Comparison of ENCODE assay signal across 18 mouse cellular contexts in the genomic region with DNA sequence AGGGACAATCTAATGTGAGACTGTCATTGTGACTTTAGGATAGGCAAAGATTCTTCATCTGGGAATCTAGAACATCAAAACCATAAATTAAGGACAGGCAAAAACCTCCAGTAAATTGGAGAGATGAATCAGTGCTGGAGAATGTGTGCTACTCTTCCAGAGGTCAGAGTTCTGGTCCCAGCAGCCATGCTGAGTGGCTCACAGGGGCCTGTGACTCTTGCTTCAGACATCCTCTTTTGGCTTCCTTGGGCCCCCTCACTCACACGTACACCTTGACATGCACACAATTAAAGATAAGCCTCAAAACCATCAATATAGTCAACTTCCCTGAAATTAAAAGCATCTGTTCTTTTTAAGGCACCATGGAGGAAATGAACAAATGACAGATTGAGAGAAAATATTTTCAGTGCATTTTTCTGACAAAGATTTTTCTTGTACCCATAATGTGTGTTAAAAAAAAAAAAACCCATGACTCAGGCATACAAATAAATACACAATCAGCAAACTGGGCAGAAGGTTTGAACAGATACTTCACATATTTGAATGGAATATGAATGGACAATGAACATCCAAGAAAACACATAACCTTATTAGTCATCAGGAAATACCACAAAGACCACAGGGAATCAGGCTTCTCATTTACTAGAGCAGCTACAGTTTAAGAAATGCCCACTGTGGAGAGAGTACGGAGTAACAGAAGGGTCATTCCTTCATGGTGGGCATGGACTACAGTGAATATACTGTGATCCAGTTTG.
DNase-seq lines count a peak whose midpoint lies in the region; ATAC-seq and TF ChIP-seq lines count a peak whose summit lies in the region.
"Had no signal": no experiment of that assay in that cellular context is flagged by ENCODE, and none has a peak within 500 bp of the region (broad histone marks: within the 10 kb centered on the region; RNA-seq: fewer than 3 reads in every experiment).

No protein-coding gene starts in this region.

- H3K4me2 ChIP-seq in midbrain, postnatal 0 days (ENCODE audit: low read depth, low read length, poor library complexity, severe bottlenecking) = no peak overlapping the region
- H3K4me2 ChIP-seq in forebrain, embryonic 15.5 days (replicated peaks) = no peak overlapping the region
- H3K4me2 ChIP-seq: embryonic facial prominence, embryonic 13.5 days; heart, embryonic 12.5 days; hindbrain, embryonic 15.5 days had no signal

- TF ChIP-seq CTCF in layer of hippocampus, adult 2 months (conservative IDR thresholded peaks at IDR 0.05) = no peak
- TF ChIP-seq CTCF in C2C12 (IDR thresholded peaks at IDR 0.05; ENCODE audit: control insufficient read depth, insufficient read depth, insufficient read length) (no peak), Patski (IDR thresholded peaks at IDR 0.05) (no peak)
- no peak for TF ChIP-seq CTCF in midbrain, postnatal 0 days (IDR thresholded peaks at IDR 0.05)

- H3K36me3 ChIP-seq in C2C12 (ENCODE audit: control insufficient read depth, insufficient read depth) = no peaks in the 10 kb centered on the region
- no peaks in the 10 kb centered on the region for H3K36me3 ChIP-seq in hindbrain, embryonic 10.5 days
- no peaks in the 10 kb centered on the region for H3K36me3 ChIP-seq in midbrain, postnatal 0 days (ENCODE audit: insufficient read depth, low read length)
- no peaks in the 10 kb centered on the region for H3K36me3 ChIP-seq in forebrain, embryonic 15.5 days
- H3K36me3 ChIP-seq: embryonic facial prominence, embryonic 13.5 days; forebrain, embryonic 10.5 days; heart, embryonic 12.5 days; hindbrain, embryonic 15.5 days had no signal

- peak overlapping the region; percentile 79; the same call in 1 of the 2 replicates for H3K27ac ChIP-seq in layer of hippocampus, adult 2 months
- no peak overlapping the region for H3K27ac ChIP-seq in hindbrain, embryonic 10.5 days
- no peak overlapping the region for H3K27ac ChIP-seq in midbrain, postnatal 0 days (ENCODE audit: low read depth, low read length)
- H3K27ac ChIP-seq in forebrain, embryonic 15.5 days (replicated peaks) = no peak overlapping the region
- H3K27ac ChIP-seq: embryonic facial prominence, embryonic 13.5 days; forebrain, embryonic 10.5 days; hindbrain, embryonic 15.5 days had no signal

- no peak overlapping the region for H3K4me3 ChIP-seq in layer of hippocampus, adult 2 months
- H3K4me3 ChIP-seq in C2C12 (ENCODE audit: insufficient read depth, poor library complexity, severe bottlenecking) = no peak overlapping the region
- no peak overlapping the region for H3K4me3 ChIP-seq in hindbrain, embryonic 10.5 days
- no peak overlapping the region for H3K4me3 ChIP-seq in midbrain, postnatal 0 days (ENCODE audit: low read depth, low read length)
- no peak overlapping the region for H3K4me3 ChIP-seq in forebrain, embryonic 15.5 days
- H3K4me3 ChIP-seq: embryonic facial prominence, embryonic 13.5 days; forebrain, embryonic 10.5 days; heart, embryonic 12.5 days; hindbrain, embryonic 15.5 days had no signal

- H3K4me1 ChIP-seq in hindbrain, embryonic 10.5 days (replicated peaks) = no peaks in the 10 kb centered on the region
- no peaks in the 10 kb centered on the region for H3K4me1 ChIP-seq in midbrain, postnatal 0 days (ENCODE audit: insufficient read depth, low read length)
- H3K4me1 ChIP-seq in forebrain, embryonic 15.5 days = peaks cover 2% of the 10 kb centered on the region; the same call in 1 of the 2 replicates
- H3K4me1 ChIP-seq: hindbrain, embryonic 15.5 days had no signal

- H3K9me3 ChIP-seq in hindbrain, embryonic 10.5 days = no peaks in the 10 kb centered on the region
- H3K9me3 ChIP-seq in midbrain, postnatal 0 days (ENCODE audit: low read length) = no peaks in the 10 kb centered on the region
- H3K9me3 ChIP-seq in forebrain, embryonic 15.5 days = no peaks in the 10 kb centered on the region
- H3K9me3 ChIP-seq: embryonic facial prominence, embryonic 13.5 days; forebrain, embryonic 10.5 days; heart, embryonic 12.5 days; hindbrain, embryonic 15.5 days had no signal

- peak; percentile 72 for ATAC-seq in Patski
- ATAC-seq in midbrain, postnatal 0 days (ENCODE audit: low FRiP score) = no peak
- ATAC-seq in forebrain, embryonic 15.5 days (replicated peaks) = no peak
- ATAC-seq: forebrain, embryonic 14.5 days; intestine, embryonic 16.5 days had no signal

- CTCF ChIA-PET in Patski (lab: Charles Lee) = no interaction called here

- no peak overlapping the region for H3ac ChIP-seq in C2C12 (ENCODE audit: control insufficient read depth, insufficient read length, low read depth)

- POLR2A ChIA-PET in Patski (lab: Charles Lee) = no interaction called here

- WGBS in hindbrain, embryonic 10.5 days = 74% methylated on average over 2 of the region's 2 CpGs
- 75% methylated on average over 2 of the region's 2 CpGs for WGBS in midbrain, postnatal 0 days
- 77% methylated on average over 2 of the region's 2 CpGs for WGBS in forebrain, embryonic 15.5 days

- H3K9ac ChIP-seq in midbrain, postnatal 0 days (replicated peaks; ENCODE audit: low read length, poor library complexity, severe bottlenecking) = no peak overlapping the region
- H3K9ac ChIP-seq in forebrain, embryonic 15.5 days (replicated peaks) = no peak overlapping the region
- H3K9ac ChIP-seq: embryonic facial prominence, embryonic 13.5 days; heart, embryonic 12.5 days; hindbrain, embryonic 15.5 days had no signal

- H3K27me3 ChIP-seq in C2C12 (ENCODE audit: control insufficient read depth, insufficient read depth, insufficient read length) (no peaks in the 10 kb centered on the region), Patski (no peaks in the 10 kb centered on the region)
- no peaks in the 10 kb centered on the region for H3K27me3 ChIP-seq in hindbrain, embryonic 10.5 days (ENCODE audit: insufficient read depth, poor library complexity, severe bottlenecking)
- no peaks in the 10 kb centered on the region for H3K27me3 ChIP-seq in midbrain, postnatal 0 days (ENCODE audit: insufficient read depth, low read length)
- H3K27me3 ChIP-seq in forebrain, embryonic 15.5 days = no peaks in the 10 kb centered on the region
- H3K27me3 ChIP-seq: embryonic facial prominence, embryonic 13.5 days; heart, embryonic 12.5 days; hindbrain, embryonic 15.5 days had no signal

- no peak for DNase-seq in layer of hippocampus, adult 2 months (ENCODE audit: low spot score in 2 of 2)
- no peak for DNase-seq in layer of hippocampus, postnatal 36 days
- peak; percentile 13 for DNase-seq in Patski (ENCODE audit: low read depth, low spot score)
- no peak for DNase-seq in hindbrain, embryonic 10.5 days (ENCODE audit: low spot score)
- no peak for DNase-seq in midbrain, postnatal 0 days (ENCODE audit: low spot score)
- DNase-seq: cerebellum, adult 18-20 months; cerebellum, adult 9-11 months; cerebellum, postnatal 36 days; gastrocnemius, postnatal 14 days; kidney, adult 2 months had no signal

- in situ Hi-C loops in Patski (cut with MboI; ENCODE audit: low pct_unique_long_range_greater_than_20kb) = no loop called here

- no peaks in the 10 kb centered on the region for H3K79me2 ChIP-seq in C2C12 (ENCODE audit: control insufficient read depth, insufficient read depth)

- no peaks in the 10 kb centered on the region for H3K79me3 ChIP-seq in C2C12 (ENCODE audit: low read depth)

TF ChIP-seq in C2C12, 6 proteins besides CTCF, POLR2A, EP300 and RAD21:
- peak; percentile 11 for TF ChIP-seq CEBPB (IDR thresholded peaks at IDR 0.05; ENCODE audit: low read depth)
- TF ChIP-seq MYOD1 (IDR thresholded peaks at IDR 0.05; ENCODE audit: control insufficient read depth, insufficient read length, low read depth) = peak; percentile 50
- TF ChIP-seq MAX (IDR thresholded peaks at IDR 0.05) = peak; percentile 16
- no peak for TF ChIP-seq MYOG (IDR thresholded peaks at IDR 0.05; ENCODE audit: control insufficient read depth, extremely low read depth, insufficient read length)
- TF ChIP-seq FOSL1 (IDR thresholded peaks at IDR 0.05; ENCODE audit: insufficient read depth, low read length, poor library complexity, severe bottlenecking) = peak; percentile 90
- TF ChIP-seq USF1 (IDR thresholded peaks at IDR 0.05; ENCODE audit: low read depth) = no peak
TF ChIP-seq in C2C12: peak in this region for 4.
